Mouse (Mus musculus) thymus, postnatal 0 days (tissue): Measurements from ENCODE around the gene Gm21905. TPM values are rescaled to one million over a fixed set of nuclear protein-coding genes. Genes with fewer than 3 reads are reported as not detected.

ENCODE experiments used
- DNase-seq: peaks from one replicate; pipeline ENCODE4 v3.0.0-alpha.2; 2015; ENCODE audit warnings: low spot score
- polyA plus RNA-seq: library from polyadenylated mRNA; unstranded; fragments of >200 nt; fragmentation: Nextera tagmentation; extraction: Ambion mirVana; gene quantifications from 2 replicates; pipeline ENCODE4 v1.2.1, GENCODE M21; 2015

Gm21905 gene
- polyA plus RNA-seq = not detected in 2 replicates

DNA sequence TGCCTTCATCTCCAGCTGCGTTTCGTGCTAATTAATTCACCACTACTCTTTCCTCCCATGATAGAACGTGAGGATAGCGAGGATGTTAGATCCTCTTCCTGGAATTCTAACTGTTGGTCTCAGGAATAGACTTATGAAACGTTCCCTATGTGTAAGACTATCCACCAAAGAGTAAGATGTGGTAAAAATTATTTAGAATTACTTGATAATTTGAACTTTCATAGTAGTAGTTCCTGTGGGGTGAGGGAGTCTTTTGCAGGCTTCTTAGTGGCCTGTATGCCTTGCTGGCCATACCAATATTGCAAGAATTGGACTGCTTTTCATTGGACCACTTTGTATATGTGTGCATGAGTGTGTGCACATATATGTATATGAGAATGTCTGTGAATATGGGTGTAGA lies at the start of gene Gm21905:
TSS of gene Gm21905 (minus strand) at position 101 of the 400 bp plus-strand sequence.
- DNase-seq = no peak

DNA sequence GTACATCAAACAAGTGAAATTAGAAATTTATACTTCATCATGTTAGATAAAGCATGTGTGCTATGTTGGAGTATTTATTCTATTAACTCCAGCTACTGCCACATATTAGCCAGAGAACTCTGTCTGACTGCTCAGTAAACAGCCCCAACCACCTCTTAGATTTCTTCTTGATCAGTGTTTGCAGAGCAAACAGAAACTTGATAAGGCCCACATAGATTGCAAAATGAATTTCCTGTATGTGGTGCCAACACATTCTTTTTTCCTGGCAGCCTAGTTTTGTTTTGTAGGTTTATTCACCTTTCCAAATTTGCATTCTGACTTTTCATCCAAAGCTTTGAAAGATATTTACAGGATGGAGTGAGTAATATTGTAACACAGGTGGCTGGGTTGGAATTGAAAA lies 44.2 kb upstream of the Gm21905 start:
- DNase-seq = no peak

DNA sequence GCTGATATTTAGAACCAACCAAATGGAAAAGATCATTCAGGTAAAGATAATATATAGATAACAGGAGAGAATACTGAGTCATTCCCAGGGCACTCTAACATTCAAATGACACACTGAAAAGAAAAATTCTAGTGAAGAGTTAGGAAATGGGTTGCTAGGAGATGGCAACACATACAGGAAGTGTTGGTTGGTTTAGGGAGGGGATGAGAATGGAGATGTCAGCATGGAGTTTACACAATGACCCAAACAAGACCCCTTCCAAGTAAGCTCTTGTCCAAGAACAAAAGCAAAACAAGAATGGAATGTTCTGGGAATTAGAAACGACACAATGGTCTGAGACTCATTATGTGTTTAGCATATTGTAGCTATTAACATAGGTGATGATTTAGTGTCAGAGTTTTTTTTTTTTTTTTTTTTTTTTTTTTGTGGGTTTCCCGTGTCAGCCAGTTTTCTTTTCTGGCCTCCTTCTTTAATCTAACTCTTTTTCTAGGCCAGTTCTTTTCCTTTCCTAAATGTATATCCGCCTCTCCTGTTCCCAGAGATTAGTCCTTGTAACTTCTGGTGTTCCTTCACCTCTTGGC lies 35.8 kb upstream of the Gm21905 start:
- no peak for DNase-seq

DNA sequence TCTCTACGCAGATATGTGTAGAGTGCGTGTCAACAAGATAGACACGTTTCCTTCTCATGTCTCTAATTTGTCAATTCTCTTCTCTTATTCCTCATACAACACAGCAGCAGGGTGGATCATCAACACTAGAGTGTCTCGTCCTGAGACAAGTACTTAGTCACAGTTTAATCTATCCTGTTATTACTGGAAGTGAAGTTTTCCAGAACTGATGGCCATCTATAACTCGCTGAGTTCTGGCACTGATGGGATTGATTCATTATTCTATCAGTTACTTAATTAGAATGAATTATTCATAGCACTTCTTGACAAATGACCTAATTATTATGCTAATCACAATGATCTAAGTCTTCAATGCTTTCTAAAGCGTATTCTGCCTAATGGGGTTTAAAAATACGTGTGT lies 23.3 kb upstream of the Gm21905 start:
- DNase-seq = no peak

DNA sequence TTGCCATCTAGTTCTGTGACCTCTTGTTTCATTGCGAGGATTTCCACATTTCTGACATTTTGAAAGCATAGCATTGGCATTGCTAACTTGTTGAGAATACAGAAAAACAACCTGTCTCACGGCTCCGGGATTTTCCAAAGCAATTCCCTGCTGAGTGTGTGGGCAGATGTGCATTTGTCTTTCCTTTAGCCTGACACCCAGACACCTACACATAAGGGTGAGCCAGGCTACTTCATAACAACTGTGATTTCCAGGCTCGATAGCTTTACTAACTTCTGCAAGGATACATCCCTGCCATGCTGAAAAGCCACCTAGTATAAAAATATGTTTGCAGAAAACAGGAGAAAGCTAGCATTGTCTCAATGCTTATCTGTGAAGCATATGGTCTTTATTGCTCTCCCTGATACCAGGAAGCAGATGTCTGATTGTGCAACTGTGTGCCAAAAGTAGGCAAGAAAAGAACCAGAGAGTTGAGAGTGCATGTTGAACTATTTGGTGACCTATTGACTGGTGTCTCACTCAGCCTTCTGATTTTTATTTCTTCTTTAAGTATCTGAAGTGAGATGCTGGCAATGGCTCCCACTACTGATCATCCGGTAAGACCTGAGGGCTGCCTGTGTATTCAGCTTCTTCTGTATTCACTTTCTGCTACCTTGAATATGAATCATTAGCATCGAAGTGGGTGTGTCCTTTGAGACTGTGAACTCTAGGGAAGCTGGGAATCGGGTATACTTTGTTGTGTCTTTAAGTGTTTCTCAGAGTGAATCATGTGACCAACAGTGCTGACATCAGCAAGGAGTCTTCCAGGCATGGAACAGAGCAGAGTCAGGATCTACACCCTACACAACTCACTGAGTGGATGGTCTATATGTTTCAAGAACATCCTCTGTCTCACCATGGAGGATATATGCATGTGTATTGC lies 15.7 kb upstream of the Gm21905 start:
- no peak for DNase-seq

DNA sequence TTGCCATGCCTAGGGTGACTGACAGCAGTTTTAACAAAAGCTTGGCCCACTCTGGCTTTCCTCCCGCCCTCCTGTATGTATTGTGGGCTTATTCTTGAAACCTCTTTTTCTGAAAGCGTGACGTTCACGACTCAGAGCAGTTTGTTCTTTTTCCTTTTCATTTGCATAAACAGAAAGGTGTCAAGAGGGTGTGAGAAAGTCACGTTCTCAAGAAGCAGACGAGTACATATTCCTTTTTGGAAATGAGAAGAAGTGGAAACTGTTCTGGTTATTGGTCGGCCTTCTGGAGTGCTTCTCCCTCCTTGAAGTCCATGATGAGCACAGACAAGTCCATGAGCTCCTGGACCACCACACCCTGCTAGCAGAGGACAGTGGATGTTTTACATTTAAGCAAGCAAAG lies 9.3 kb upstream of the Gm21905 start:
- DNase-seq = no peak

DNA sequence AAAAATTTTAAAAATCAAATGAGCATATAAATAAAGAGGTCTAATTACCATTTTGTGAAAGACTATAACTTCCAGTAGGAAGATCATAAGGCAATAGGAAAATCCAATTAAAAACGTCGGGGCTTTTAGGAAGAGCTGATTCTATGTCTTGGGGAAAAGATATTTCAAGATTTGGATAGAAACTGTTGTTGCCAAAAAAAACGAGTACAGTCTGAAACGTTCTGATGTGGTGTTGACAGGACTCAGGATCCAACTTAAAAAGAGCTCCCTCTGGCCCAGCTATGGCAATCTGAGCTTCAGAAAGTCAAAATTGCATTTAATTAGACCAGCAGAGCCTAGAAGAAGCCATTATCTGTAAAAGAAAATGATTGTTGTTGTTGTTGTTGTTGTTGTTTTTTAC lies 7.9 kb upstream of the Gm21905 start:
- DNase-seq = no peak

DNA sequence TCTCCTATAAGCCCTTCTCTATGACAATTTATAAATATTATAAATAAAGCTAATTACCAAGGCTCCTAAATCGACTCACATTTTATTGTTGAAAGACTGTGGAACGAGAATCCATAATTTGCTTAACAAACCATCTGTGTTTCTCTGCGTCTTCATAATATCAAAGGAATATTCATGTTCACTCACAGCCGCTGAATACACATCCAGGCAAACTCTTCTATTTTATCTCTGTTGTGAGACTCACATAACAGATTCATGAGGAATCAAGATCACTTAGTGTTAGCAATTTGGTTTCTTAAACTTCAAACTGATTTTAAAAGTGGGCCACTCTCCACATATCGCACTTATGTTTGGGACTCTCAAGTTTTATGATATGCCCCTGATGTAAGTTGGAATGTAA lies 1.9 kb upstream of the Gm21905 start:
- no peak for DNase-seq

DNA sequence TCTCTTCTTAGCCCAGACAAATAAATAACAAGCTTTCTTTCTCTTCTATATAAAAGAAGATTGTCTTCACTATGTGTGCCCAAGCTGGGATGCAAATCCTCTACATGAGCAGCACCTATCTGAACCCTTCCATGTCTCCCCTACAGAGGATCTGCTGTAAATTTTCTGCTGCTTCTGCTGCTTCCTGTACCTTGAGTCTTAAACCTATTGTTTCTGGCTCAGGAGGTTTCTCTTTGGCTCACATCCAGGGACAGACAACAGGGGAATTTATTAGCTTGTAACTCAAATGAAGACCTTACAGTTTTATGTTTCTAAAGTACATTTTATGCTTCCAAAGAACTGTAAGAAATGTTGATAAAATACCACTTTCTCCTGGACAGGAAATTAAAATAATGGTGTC lies 785 bp upstream of the Gm21905 start:
- no peak for DNase-seq

DNA sequence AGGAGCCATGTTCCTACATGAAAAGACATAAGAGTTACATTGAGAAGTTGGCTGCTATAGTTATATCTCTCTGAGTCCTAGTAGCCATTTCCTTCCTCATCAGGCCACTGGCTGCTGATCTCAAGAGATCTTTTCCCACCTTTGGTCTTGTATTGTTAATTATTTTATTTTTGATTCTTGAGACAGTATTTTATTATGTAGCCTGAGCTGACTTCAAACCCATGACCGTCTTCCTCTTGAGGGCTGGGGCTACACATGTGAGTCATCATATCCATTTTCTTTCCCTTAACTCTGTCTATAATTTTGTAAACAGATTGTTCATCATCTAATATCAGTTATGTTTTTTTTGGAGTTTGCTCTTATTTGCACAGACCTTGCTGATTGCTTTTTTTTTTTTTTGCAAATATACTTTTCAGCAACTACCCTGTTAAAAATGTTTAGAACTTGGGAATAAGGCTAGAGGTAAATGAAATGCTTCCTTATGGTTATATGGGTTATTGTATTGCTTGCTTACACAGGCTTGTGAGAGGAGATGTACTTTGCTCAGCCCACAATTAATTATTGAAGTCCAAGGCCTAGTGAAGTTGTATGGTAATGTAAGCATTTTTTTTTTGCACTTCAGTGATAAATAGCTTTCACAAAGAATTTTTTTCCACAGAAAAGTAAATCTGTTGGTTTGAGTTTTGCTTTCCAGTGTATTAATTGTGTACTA lies 2.0 kb downstream of the Gm21905 start:
- DNase-seq = no peak

DNA sequence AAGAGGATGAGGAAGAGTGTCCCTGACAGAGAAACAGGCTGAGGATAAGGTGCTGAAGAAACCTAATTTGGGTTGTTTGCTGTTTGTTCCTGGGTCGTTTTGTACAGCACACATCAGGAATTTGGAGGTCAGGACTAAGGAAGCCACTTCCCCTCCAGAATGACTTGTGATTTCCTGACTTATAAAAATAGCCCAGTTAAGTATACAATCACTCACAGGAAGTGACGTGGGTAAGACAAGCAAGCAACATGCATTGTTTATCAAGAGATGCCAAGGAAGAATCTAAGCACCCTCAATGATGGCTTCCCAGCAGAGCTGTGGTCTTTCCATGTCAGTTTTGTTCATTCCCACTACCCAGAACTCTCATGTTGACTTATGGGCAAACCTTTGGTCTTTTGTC lies 3.0 kb downstream of the Gm21905 start:
- no peak for DNase-seq

DNA sequence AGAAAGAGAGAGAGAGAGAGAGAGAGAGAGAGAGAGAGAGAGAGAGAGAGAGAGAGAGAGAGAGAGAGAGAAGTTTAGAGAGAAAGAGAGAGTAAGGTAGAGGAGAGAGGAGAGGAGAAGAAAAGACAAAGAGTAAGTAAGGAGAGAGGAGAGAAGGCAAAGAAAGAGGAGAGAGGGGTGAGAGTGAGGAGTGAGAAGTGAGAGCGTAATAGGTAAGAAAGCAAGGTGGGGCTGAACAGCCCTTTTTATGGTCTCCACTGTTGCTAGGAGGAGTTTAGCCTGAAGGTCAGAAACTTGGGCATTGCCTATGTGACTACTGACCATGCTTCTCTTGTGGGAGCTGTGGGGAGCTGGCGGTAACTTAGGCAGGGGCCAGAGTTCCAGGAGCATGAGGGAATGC lies 4.9 kb downstream of the Gm21905 start, which contains the start of gene Gm5108:
TSS of gene Gm5108 (plus strand) at position 301 of the 400 bp plus-strand sequence.
- DNase-seq = no peak

DNA sequence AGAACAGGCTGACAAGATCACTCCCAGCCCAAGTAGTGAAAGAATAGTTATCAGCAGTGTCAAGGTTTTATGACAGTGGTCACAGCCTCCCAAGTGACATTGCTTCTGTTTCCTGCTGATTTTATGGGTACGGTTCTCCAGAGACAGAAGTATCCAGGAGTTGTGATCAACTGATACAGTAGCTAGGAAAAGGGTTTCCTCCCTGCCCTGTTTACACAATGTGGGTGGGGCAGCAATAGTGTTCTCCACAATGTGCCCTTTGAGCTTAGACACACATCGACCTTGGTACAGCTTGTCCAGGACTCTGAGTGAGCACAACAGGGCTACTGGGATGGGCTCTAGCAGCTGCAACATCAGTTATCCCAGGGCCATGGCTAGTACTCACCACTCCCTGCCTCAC lies 14.6 kb downstream of the Gm21905 start:
- DNase-seq = no peak

DNA sequence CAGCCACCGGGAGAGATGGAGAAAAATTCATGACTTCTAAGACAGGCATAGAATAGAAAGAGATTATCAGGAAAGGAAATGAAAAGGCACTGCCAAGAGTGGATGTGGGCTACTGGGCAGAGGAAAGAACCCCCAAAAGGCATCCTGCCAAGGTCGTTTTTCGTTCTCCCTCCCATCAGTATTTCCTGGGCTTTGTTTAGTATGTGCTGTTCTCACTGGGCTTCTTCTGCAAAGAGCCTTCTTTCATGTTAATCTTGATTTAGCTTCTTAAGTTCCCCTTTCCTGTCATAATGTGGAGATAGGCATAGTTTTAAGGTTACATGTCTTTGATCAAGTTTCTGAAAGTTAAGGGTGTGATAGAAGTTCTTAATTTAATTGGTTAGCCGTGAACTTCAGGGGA lies 15.6 kb downstream of the Gm21905 start:
- DNase-seq = peak; percentile 42

DNA sequence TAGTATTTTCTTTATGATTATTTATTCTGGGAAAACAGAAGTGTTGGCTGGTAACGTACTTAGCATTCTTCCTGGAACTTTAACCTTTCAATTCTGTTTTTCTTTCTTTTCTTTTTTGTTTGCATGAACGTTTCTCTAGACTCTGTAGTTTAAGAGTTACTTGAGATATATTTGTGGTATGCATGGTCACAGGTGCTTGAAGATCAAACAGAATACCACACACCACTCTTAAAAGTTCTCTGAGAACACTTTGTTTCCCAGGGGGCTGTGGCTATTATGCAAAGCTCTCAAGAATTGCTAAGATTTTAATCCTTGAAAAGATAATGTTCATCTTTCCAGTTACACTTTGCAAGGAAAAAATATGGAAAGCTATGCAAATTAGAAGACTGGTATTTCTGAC lies 41.7 kb downstream of the Gm21905 start:
- DNase-seq = peak; percentile 27

DNA sequence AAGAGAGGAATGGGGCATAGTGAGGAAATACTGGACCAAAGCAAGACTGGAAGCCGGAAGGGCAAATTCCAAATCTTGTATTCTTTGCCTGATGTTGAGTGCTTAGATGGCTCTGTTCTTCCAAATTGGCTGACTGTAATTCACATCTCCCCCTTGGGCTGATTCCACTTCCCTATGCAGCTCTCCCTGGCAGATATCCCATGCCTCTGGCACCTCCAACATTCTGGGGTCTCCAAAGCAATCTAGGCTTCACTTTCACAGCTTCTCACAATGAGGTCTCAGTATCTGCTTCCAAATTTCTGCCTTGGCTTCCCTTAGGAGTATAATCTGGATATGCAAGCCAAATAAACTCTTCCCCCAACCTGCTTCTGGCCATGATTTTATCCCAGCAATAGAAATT lies 47.3 kb downstream of the Gm21905 start:
- DNase-seq = no peak

DNA sequence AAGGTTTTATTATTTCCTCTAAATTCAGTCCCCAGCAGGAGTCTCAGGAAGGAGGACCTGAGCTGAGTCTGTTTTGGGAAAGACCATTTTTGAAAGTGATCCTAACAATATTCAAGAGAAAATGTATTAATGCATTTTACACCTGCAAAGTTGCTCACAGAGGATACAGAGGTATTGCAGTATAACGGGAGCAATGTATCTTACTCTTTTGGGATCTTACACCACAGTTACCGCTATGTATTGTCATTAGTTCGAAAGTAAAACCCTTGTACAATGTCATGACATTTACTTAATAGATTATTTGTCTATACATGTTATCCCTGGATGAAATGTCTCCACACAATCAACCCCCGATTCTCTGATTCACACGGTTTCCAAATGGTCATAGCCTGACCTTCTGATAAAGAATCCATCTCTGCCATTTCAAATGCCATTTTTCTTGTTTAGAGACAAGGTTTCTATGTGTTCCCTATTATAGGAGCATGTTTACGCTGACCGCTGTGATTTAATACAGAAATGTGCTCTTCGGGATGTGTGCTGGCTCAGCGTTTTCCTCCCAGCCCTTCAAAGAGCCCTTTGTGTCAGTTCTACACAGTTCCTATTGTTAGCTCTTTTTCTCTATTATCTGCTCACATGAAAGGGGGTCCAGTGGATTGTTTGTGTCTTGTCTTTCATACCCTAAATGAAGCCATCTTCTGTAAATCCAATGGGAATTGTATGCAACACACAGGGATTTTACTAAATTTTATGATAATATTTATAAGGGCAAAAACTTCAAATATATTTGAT lies 61.6 kb downstream of the Gm21905 start:
- DNase-seq = no peak

DNA sequence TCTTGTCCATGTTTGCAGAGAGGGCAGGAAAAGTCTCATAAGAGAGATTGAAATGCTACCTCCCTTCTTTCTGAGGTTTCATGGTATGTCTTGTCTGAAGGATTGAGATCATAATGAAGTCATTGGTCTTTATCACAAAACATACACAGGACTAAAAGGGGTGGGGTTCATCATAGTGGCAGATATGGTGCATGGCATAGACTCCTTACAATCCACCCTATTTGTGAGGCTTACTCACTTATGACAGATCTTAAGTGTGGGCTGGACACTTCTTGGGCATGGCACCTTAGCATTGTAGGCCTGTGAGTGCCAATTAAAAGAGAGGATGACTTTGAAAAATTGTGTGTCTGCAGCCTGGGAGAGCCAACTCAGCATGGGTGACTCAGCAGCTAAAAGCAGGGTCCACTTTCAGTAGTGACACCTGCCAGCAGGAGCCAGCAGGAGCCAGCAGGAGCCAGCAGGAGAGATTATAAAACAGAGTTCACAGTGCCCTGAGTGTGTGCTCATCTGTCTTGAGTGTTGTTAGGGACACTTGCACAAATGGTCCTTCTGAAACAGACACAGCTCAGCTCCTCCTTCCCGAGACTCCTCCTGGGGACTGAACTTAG lies 62.6 kb downstream of the Gm21905 start:
- no peak for DNase-seq
